Mouse (Mus musculus): Measurements from ENCODE around the gene Ptges2.

DNA sequence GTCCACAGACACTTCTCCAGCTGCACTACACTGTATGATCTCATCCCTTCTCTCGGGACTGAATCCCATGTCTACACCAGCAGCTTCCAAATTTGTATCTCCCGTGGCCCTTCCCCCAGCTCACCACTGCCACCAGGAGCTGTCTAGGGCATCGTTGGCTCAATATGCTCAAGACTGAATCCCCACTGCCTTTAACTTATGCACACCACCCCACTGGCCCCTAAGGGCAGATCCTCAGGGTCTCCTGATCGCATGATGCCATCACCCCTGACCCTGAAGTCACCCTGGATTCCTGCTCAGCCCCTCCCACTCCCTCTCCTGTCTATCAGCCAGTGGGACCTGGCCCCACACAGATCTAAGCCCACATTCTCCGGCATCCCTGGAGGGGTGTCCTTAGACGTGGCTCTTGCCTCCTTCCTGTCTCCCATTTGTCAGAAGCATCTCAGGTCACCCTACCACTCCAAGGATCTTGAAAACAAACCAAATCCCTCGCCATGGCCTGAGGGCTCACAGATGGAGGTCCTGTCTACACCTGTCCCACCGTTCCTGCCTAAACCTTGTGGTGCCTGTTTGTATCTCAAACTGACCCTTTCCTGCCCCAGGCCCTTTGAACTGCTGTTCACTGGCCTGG lies 46.0 kb upstream of the Ptges2 start:
- TF ChIP-seq ZNF384 (IDR thresholded peaks at IDR 0.05; ENCODE audit: low read depth, low read length) (no peak), MAFK (IDR thresholded peaks at IDR 0.05; ENCODE audit: insufficient read depth, low read depth, low read length) (no peak), ZC3H11A (IDR thresholded peaks at IDR 0.05; ENCODE audit: borderline replicate concordance, low read depth, low read length) (no peak)

Data from ES-E14 (cell line).